Mouse (Mus musculus): Measurements from ENCODE around the gene Csrp3. TPM values are rescaled to one million over a fixed set of nuclear protein-coding genes. Genes with fewer than 3 reads are reported as not detected.
A peak's percentile ranks its signal among the peaks of the same experiment; 100 is the strongest.

The Csrp3 gene
- polyA plus RNA-seq, 1 experiment from 2014 or later, result not detected

GRCm38 (mm10) chr7:48884266-48884611, 36.4 kb upstream of the Csrp3 start:
- Histone ChIP-seq H3K4me2 (ENCODE audit: low read length) (no peak overlapping the region), H3K27me3 (replicated peaks; ENCODE audit: control insufficient read depth, insufficient read depth, low read length) (peaks cover 14% of the 10 kb centered on the region), H3K4me1 (ENCODE audit: control insufficient read depth, insufficient read depth, low read length) (peaks cover 7% of the 10 kb centered on the region; the same call in 1 of the 2 replicates), H3K4me3 (ENCODE audit: low read depth, low read length) (no peak overlapping the region), H3K27ac (ENCODE audit: low read depth, low read length) (no peak overlapping the region), H3K36me3 (ENCODE audit: control insufficient read depth, insufficient read depth, low read length) (no peaks in the 10 kb centered on the region), H3K9me3 (replicated peaks; ENCODE audit: control insufficient read depth, low read length) (no peaks in the 10 kb centered on the region), H3K9ac (ENCODE audit: low read length) (no peak overlapping the region)
- no peak for DNase-seq (ENCODE audit: low spot score)
- no peak for ATAC-seq
- 61% methylated on average over 5 of the region's 5 CpGs for WGBS

GRCm38 (mm10) chr7:48883525-48884265, 35.9 kb upstream of the Csrp3 start:
- no peak overlapping the region for H3K4me2 ChIP-seq (ENCODE audit: low read length)
- 81% methylated on average over 4 of the region's 4 CpGs for WGBS

GRCm38 (mm10) chr7:48881971-48882609, 34.3 kb upstream of the Csrp3 start:
- H3K9ac ChIP-seq (ENCODE audit: low read length), result peak overlapping the region; percentile 52; the same call in 1 of the 2 replicates
- H3K27ac ChIP-seq (ENCODE audit: low read depth, low read length), result no peak overlapping the region
- ATAC-seq (no peak), DNase-seq (ENCODE audit: low spot score) (no peak)
- WGBS, result 3% methylated on average over 28 of the region's 28 CpGs
- peak overlapping the region; percentile 67 for H3K4me3 ChIP-seq (ENCODE audit: low read depth, low read length)
- no peaks in the 10 kb centered on the region for H3K9me3 ChIP-seq (replicated peaks; ENCODE audit: control insufficient read depth, low read length)
- H3K4me1 ChIP-seq (ENCODE audit: control insufficient read depth, insufficient read depth, low read length), result peaks cover 7% of the 10 kb centered on the region; the same call in 1 of the 2 replicates
- peaks cover 6% of the 10 kb centered on the region; the same call in 1 of the 2 replicates for H3K36me3 ChIP-seq (ENCODE audit: control insufficient read depth, insufficient read depth, low read length)
- H3K27me3 ChIP-seq (replicated peaks; ENCODE audit: control insufficient read depth, insufficient read depth, low read length), result peaks cover 7% of the 10 kb centered on the region
- H3K4me2 ChIP-seq (ENCODE audit: low read length), result peak overlapping the region; percentile 99

More at GRCm38 (mm10) chr7:48883525-48884265, 35.9 kb upstream of the Csrp3 start:
- no peak overlapping the region for H3K27ac ChIP-seq (ENCODE audit: low read depth, low read length)
- no peak overlapping the region for H3K9ac ChIP-seq (ENCODE audit: low read length)
- no peak overlapping the region for H3K4me3 ChIP-seq (ENCODE audit: low read depth, low read length)
- no peak for DNase-seq (ENCODE audit: low spot score)
- H3K9me3 ChIP-seq (replicated peaks; ENCODE audit: control insufficient read depth, low read length), result no peaks in the 10 kb centered on the region
- ATAC-seq, result no peak
- peaks cover 7% of the 10 kb centered on the region; the same call in 1 of the 2 replicates for H3K4me1 ChIP-seq (ENCODE audit: control insufficient read depth, insufficient read depth, low read length)
- peaks cover 13% of the 10 kb centered on the region for H3K27me3 ChIP-seq (replicated peaks; ENCODE audit: control insufficient read depth, insufficient read depth, low read length)
- H3K36me3 ChIP-seq (ENCODE audit: control insufficient read depth, insufficient read depth, low read length), result no peaks in the 10 kb centered on the region

GRCm38 (mm10) chr7:48881486-48881885, 33.7 kb upstream of the Csrp3 start, which contains the start of gene E2f8:
TSS of gene E2f8 (minus strand) at chr7:48881596.
- Histone ChIP-seq H3K27ac (ENCODE audit: low read depth, low read length) (peak within 1 kb of the TSS; percentile 64; the same call in 1 of the 2 replicates), H3K27me3 (replicated peaks; ENCODE audit: control insufficient read depth, insufficient read depth, low read length) (peaks cover 7% of the 10 kb centered on the region), H3K9me3 (replicated peaks; ENCODE audit: control insufficient read depth, low read length) (no peaks in the 10 kb centered on the region), H3K9ac (ENCODE audit: low read length) (peak within 1 kb of the TSS; percentile 72), H3K4me3 (ENCODE audit: low read depth, low read length) (peak within 1 kb of the TSS; percentile 67), H3K4me2 (ENCODE audit: low read length) (peak within 1 kb of the TSS; percentile 99), H3K4me1 (ENCODE audit: control insufficient read depth, insufficient read depth, low read length) (peaks cover 7% of the 10 kb centered on the region; the same call in 1 of the 2 replicates), H3K36me3 (ENCODE audit: control insufficient read depth, insufficient read depth, low read length) (peaks cover 6% of the 10 kb centered on the region; the same call in 1 of the 2 replicates)
- peak; percentile 85 for ATAC-seq
- DNase-seq (ENCODE audit: low spot score), result peak; percentile 81
- WGBS, result under 1% methylated on average over 37 of the region's 41 CpGs

- H3K27ac ChIP-seq (ENCODE audit: low read depth, low read length), result peak overlapping the region; percentile 64; the same call in 1 of the 2 replicates
- WGBS, result under 1% methylated on average over 67 of the region's 77 CpGs
- ATAC-seq, result peak; percentile 98
These were observed 33.0 kb upstream of the Csrp3 start for GRCm38 (mm10) chr7:48880591-48881481.

GRCm38 (mm10) chr7:48879574-48879973, 31.7 kb upstream of the Csrp3 start:
- H3K9ac ChIP-seq (ENCODE audit: low read length), result peak overlapping the region; percentile 40; the same call in 1 of the 2 replicates
- peaks cover 7% of the 10 kb centered on the region for H3K27me3 ChIP-seq (replicated peaks; ENCODE audit: control insufficient read depth, insufficient read depth, low read length)
- ATAC-seq, result no peak
- 43% methylated on average over 3 of the region's 3 CpGs for WGBS
- DNase-seq (ENCODE audit: low spot score), result no peak
- H3K4me2 ChIP-seq (ENCODE audit: low read length), result peak overlapping the region; percentile 49
- no peaks in the 10 kb centered on the region for H3K9me3 ChIP-seq (replicated peaks; ENCODE audit: control insufficient read depth, low read length)
- H3K36me3 ChIP-seq (ENCODE audit: control insufficient read depth, insufficient read depth, low read length), result peaks cover 13% of the 10 kb centered on the region; the same call in 1 of the 2 replicates
- no peak overlapping the region for H3K27ac ChIP-seq (ENCODE audit: low read depth, low read length)
- peak overlapping the region; percentile 19 for H3K4me3 ChIP-seq (ENCODE audit: low read depth, low read length)
- H3K4me1 ChIP-seq (ENCODE audit: control insufficient read depth, insufficient read depth, low read length), result peaks cover 7% of the 10 kb centered on the region; the same call in 1 of the 2 replicates

More at GRCm38 (mm10) chr7:48880591-48881481, 33.0 kb upstream of the Csrp3 start:
- Histone ChIP-seq H3K36me3 (ENCODE audit: control insufficient read depth, insufficient read depth, low read length) (peaks cover 6% of the 10 kb centered on the region; the same call in 1 of the 2 replicates), H3K4me1 (ENCODE audit: control insufficient read depth, insufficient read depth, low read length) (peaks cover 7% of the 10 kb centered on the region; the same call in 1 of the 2 replicates), H3K9ac (ENCODE audit: low read length) (peak overlapping the region; percentile 72), H3K4me2 (ENCODE audit: low read length) (peak overlapping the region; percentile 99), H3K4me3 (ENCODE audit: low read depth, low read length) (peak overlapping the region; percentile 67), H3K27me3 (replicated peaks; ENCODE audit: control insufficient read depth, insufficient read depth, low read length) (peaks cover 7% of the 10 kb centered on the region), H3K9me3 (replicated peaks; ENCODE audit: control insufficient read depth, low read length) (no peaks in the 10 kb centered on the region)
- DNase-seq (ENCODE audit: low spot score), result peak; percentile 99

GRCm38 (mm10) chr7:48877786-48878390, 30.1 kb upstream of the Csrp3 start:
- WGBS, result 85% methylated on average over 15 of the region's 15 CpGs
- H3K36me3 ChIP-seq (ENCODE audit: control insufficient read depth, insufficient read depth, low read length), result peaks cover 27% of the 10 kb centered on the region; the same call in 1 of the 2 replicates
- H3K9ac ChIP-seq (ENCODE audit: low read length), result no peak overlapping the region

GRCm38 (mm10) chr7:48876526-48876925, 28.7 kb upstream of the Csrp3 start:
- peaks cover 3% of the 10 kb centered on the region; the same call in 1 of the 2 replicates for H3K4me1 ChIP-seq (ENCODE audit: control insufficient read depth, insufficient read depth, low read length)
- peak; percentile 81 for DNase-seq (ENCODE audit: low spot score)
- WGBS, result 69% methylated on average over 4 of the region's 4 CpGs
- no peak overlapping the region for H3K4me3 ChIP-seq (ENCODE audit: low read depth, low read length)
- H3K4me2 ChIP-seq (ENCODE audit: low read length), result no peak overlapping the region
- H3K9me3 ChIP-seq (replicated peaks; ENCODE audit: control insufficient read depth, low read length), result no peaks in the 10 kb centered on the region
- H3K9ac ChIP-seq (ENCODE audit: low read length), result no peak overlapping the region
- H3K27ac ChIP-seq (ENCODE audit: low read depth, low read length), result no peak overlapping the region
- ATAC-seq, result no peak
- H3K36me3 ChIP-seq (ENCODE audit: control insufficient read depth, insufficient read depth, low read length), result peaks cover 41% of the 10 kb centered on the region
- no peaks in the 10 kb centered on the region for H3K27me3 ChIP-seq (replicated peaks; ENCODE audit: control insufficient read depth, insufficient read depth, low read length)

More at GRCm38 (mm10) chr7:48877786-48878390, 30.1 kb upstream of the Csrp3 start:
- Histone ChIP-seq H3K4me1 (ENCODE audit: control insufficient read depth, insufficient read depth, low read length) (peaks cover 7% of the 10 kb centered on the region; the same call in 1 of the 2 replicates), H3K4me3 (ENCODE audit: low read depth, low read length) (no peak overlapping the region), H3K9me3 (replicated peaks; ENCODE audit: control insufficient read depth, low read length) (no peaks in the 10 kb centered on the region), H3K27ac (ENCODE audit: low read depth, low read length) (no peak overlapping the region), H3K27me3 (replicated peaks; ENCODE audit: control insufficient read depth, insufficient read depth, low read length) (peaks cover 3% of the 10 kb centered on the region), H3K4me2 (ENCODE audit: low read length) (no peak overlapping the region)
- no peak for ATAC-seq
- no peak for DNase-seq (ENCODE audit: low spot score)

Measured in forebrain, embryonic 14.5 days (tissue).